Mouse (Mus musculus) gonadal fat pad, adult 2 months (tissue): ENCODE measurements at regions not wholly inside any gene's neighbourhood (a gene's known extent, or its start where the extent isn't known, plus 50 kb on each side); places are given as distances from the start of the nearest gene placed in this dataset.

Experiments used
- DNase-seq: peaks from one replicate; pipeline ENCODE4 v3.0.0-alpha.2; 2012; ENCODE audit warnings: low read depth

- no peak for DNase-seq
Measured at GRCm38 (mm10) chr19:52565401-52565800, 301.3 kb downstream of the Ins1 start.

GRCm38 (mm10) chr19:52534758-52535157 lies 270.7 kb downstream of the Ins1 start:
- no peak for DNase-seq

- no peak for DNase-seq
Measured at GRCm38 (mm10) chr19:52525509-52525908, 261.4 kb downstream of the Ins1 start.

GRCm38 (mm10) chr19:52503331-52503730 lies 239.2 kb downstream of the Ins1 start:
- no peak for DNase-seq
